Mouse (Mus musculus): ENCODE data around the gene Krtdap. TPM values are rescaled to one million over a fixed set of nuclear protein-coding genes. Genes with fewer than 3 reads are reported as not detected.

Gene Krtdap
- polyA plus RNA-seq, 1 experiment from 2014 or later, result 3,770 TPM

- H3K27me3 ChIP-seq, result no peaks in the 10 kb centered on the region
- no peaks in the 10 kb centered on the region; the same call in 1 of the 2 replicates for H3K4me1 ChIP-seq
- H3K4me2 ChIP-seq, result no peak overlapping the region
- no peak overlapping the region for H3K9ac ChIP-seq
- no peak overlapping the region for H3K4me3 ChIP-seq
- H3K36me3 ChIP-seq, result no peaks in the 10 kb centered on the region
- H3K9me3 ChIP-seq, result no peaks in the 10 kb centered on the region
- ATAC-seq (ENCODE audit: insufficient number of reproducible peaks, low FRiP score, low TSS enrichment, low read depth), result no peak
- H3K27ac ChIP-seq, result no peak overlapping the region
Measured at GRCm38 (mm10) chr7:30794921-30795320, 7.2 kb downstream of the Krtdap start.

- 44% methylated on average over 1 of the region's 1 CpGs for WGBS
- Histone ChIP-seq H3K4me3 (no peak overlapping the region), H3K36me3 (no peaks in the 10 kb centered on the region), H3K27me3 (no peaks in the 10 kb centered on the region), H3K4me1 (no peaks in the 10 kb centered on the region; the same call in 1 of the 2 replicates), H3K4me2 (no peak overlapping the region), H3K9me3 (no peaks in the 10 kb centered on the region), H3K27ac (no peak overlapping the region), H3K9ac (no peak overlapping the region)
- no peak for ATAC-seq (ENCODE audit: insufficient number of reproducible peaks, low FRiP score, low TSS enrichment, low read depth)
Measured at GRCm38 (mm10) chr7:30796790-30797189, 9.1 kb downstream of the Krtdap start.

- Histone ChIP-seq H3K27me3 (no peaks in the 10 kb centered on the region), H3K36me3 (no peaks in the 10 kb centered on the region), H3K9me3 (no peaks in the 10 kb centered on the region), H3K4me3 (no peak overlapping the region), H3K4me1 (no peaks in the 10 kb centered on the region), H3K4me2 (no peak overlapping the region), H3K9ac (no peak overlapping the region), H3K27ac (no peak overlapping the region)
- ATAC-seq (ENCODE audit: insufficient number of reproducible peaks, low FRiP score, low TSS enrichment, low read depth), result no peak
Measured at GRCm38 (mm10) chr7:30800653-30801052, 13.0 kb downstream of the Krtdap start.

DNA sequence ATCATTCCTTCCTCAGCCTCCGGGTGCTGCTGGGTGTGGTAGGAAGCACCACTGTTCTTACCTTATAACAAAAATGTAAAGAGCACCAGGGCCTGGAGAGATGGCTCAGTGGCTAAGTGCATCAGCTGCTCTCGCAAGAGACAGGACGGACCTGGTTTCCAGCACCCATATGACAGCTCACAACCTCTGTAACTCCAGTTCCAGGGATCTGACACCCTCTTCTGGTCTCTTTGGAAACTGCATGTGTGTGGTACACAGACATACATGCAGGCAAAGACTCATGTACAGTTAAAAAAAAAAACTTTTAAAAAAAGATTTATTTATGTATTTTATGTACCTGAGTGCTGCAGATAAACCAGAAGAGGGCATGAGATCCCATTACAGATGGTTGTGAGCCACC is 15.6 kb downstream of the Krtdap start:
- Histone ChIP-seq H3K27ac (no peak overlapping the region), H3K4me2 (no peak overlapping the region), H3K4me1 (no peaks in the 10 kb centered on the region), H3K27me3 (no peaks in the 10 kb centered on the region), H3K9ac (no peak overlapping the region), H3K36me3 (no peaks in the 10 kb centered on the region), H3K4me3 (no peak overlapping the region), H3K9me3 (no peaks in the 10 kb centered on the region)
- no peak for ATAC-seq (ENCODE audit: insufficient number of reproducible peaks, low FRiP score, low TSS enrichment, low read depth)
- WGBS, result 93% methylated on average over 3 of the region's 3 CpGs

DNA sequence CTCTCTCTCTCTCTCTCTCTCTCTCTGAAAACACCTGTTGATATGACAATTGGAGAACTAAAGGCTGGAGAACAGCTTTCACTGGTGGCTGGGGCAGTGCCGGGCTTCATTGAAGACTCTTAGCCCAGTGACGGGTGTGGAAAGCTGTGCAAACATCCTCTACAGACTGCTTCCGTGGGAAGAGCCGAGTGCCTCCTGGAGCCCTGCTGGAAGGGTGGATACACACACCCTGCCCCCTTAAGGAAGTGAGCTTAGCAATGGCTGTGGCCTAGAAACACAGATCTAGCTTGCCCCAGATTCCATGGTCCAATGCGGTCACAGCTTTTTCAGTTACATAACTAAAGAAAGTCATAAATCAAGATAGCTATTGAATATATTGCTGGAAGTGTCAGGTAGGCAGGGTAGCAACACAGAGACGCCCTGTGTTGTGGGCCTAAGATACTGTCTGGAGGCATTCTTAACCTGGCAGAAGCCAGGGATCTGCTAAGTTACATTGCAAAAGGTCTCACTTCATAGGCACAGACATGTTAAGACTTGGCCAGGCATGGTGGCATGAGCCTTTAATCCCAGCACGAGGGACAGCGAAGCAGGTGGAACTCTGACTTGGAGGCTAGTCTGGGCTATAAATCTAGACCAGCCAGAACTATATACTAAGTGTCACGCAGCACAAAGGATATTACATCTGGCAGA is 16.5 kb downstream of the Krtdap start:
- Histone ChIP-seq H3K9ac (no peak overlapping the region), H3K27me3 (no peaks in the 10 kb centered on the region), H3K4me2 (no peak overlapping the region), H3K36me3 (no peaks in the 10 kb centered on the region), H3K4me3 (no peak overlapping the region), H3K4me1 (no peaks in the 10 kb centered on the region), H3K9me3 (no peaks in the 10 kb centered on the region), H3K27ac (no peak overlapping the region)
- ATAC-seq (ENCODE audit: insufficient number of reproducible peaks, low FRiP score, low TSS enrichment, low read depth), result no peak
- 75% methylated on average over 9 of the region's 9 CpGs for WGBS

DNA sequence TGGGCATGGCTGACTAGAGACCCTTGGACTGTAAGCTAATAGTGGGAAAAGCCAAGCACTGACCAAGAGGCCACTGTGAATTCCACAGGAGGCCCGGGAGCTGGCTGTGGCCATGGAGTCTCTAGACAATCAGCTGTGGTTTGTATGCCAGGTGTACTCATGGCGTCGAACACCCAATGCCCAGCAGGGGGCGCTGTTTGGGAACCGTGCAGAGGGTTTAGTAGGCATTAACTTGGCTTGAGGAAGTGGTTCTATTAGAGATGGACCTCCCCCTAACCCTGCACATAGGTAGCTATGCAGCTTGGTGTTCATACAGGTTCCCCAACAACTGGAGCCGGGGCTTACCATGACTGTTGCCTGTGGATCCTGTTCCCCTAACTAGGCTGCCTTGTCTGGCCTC is 18.2 kb downstream of the Krtdap start:
- no peaks in the 10 kb centered on the region for H3K4me1 ChIP-seq
- H3K27me3 ChIP-seq, result no peaks in the 10 kb centered on the region
- H3K36me3 ChIP-seq, result no peaks in the 10 kb centered on the region
- no peak overlapping the region for H3K9ac ChIP-seq
- no peak overlapping the region for H3K4me3 ChIP-seq
- no peak for ATAC-seq (ENCODE audit: insufficient number of reproducible peaks, low FRiP score, low TSS enrichment, low read depth)
- no peaks in the 10 kb centered on the region for H3K9me3 ChIP-seq
- H3K27ac ChIP-seq, result no peak overlapping the region
- 51% methylated on average over 6 of the region's 6 CpGs for WGBS
- no peak overlapping the region for H3K4me2 ChIP-seq

GRCm38 (mm10) chr7:30810319-30810718 is 22.6 kb downstream of the Krtdap start:
- no peak overlapping the region for H3K4me3 ChIP-seq
- WGBS, result 57% methylated on average over 6 of the region's 6 CpGs
- H3K27ac ChIP-seq, result no peak overlapping the region
- H3K9me3 ChIP-seq, result no peaks in the 10 kb centered on the region
- ATAC-seq (ENCODE audit: insufficient number of reproducible peaks, low FRiP score, low TSS enrichment, low read depth), result no peak
- H3K27me3 ChIP-seq, result no peaks in the 10 kb centered on the region
- no peaks in the 10 kb centered on the region; the same call in 1 of the 2 replicates for H3K4me1 ChIP-seq
- no peaks in the 10 kb centered on the region for H3K36me3 ChIP-seq
- H3K9ac ChIP-seq, result no peak overlapping the region
- H3K4me2 ChIP-seq, result no peak overlapping the region

DNA sequence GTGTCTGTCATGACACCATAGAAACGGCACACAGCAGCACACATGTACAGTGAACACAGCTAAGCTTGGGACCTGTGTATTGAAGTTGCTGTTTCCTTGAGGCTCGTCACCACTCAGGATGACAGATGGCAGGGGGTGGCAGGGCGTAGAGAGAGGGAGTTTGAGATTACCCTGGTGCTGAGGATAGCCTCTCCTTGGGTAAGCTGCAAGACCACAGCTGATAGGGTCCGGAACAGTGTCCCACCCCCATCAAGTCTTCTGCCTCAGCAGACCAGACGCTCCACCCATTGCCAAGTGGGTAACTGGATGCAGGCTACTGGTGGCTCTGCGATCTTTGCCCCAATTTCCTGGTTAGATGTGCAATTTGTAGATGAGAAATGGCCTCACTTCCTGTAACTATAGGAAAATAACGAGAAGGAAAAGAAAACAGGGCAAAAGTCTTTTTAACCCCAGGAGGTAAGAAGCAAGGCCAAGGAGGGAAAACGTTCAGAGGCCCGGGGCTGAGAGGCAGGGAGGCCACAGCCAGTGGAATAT is 24.1 kb downstream of the Krtdap start:
- WGBS, result 47% methylated on average over 9 of the region's 9 CpGs
- Histone ChIP-seq H3K4me1 (no peaks in the 10 kb centered on the region; the same call in 1 of the 2 replicates), H3K9me3 (no peaks in the 10 kb centered on the region), H3K4me2 (no peak overlapping the region), H3K9ac (no peak overlapping the region), H3K27me3 (no peaks in the 10 kb centered on the region), H3K27ac (no peak overlapping the region; the same call in 1 of the 2 replicates), H3K36me3 (no peaks in the 10 kb centered on the region), H3K4me3 (no peak overlapping the region)
- ATAC-seq (ENCODE audit: insufficient number of reproducible peaks, low FRiP score, low TSS enrichment, low read depth), result no peak

- Histone ChIP-seq H3K27me3 (no peaks in the 10 kb centered on the region), H3K9ac (no peak overlapping the region), H3K27ac (no peak overlapping the region; the same call in 1 of the 2 replicates), H3K4me2 (no peak overlapping the region), H3K36me3 (no peaks in the 10 kb centered on the region), H3K4me1 (no peaks in the 10 kb centered on the region; the same call in 1 of the 2 replicates), H3K4me3 (no peak overlapping the region), H3K9me3 (no peaks in the 10 kb centered on the region)
- ATAC-seq (ENCODE audit: insufficient number of reproducible peaks, low FRiP score, low TSS enrichment, low read depth), result no peak
- 61% methylated on average over 6 of the region's 6 CpGs for WGBS
Measured at GRCm38 (mm10) chr7:30812291-30812807, 24.7 kb downstream of the Krtdap start.

DNA sequence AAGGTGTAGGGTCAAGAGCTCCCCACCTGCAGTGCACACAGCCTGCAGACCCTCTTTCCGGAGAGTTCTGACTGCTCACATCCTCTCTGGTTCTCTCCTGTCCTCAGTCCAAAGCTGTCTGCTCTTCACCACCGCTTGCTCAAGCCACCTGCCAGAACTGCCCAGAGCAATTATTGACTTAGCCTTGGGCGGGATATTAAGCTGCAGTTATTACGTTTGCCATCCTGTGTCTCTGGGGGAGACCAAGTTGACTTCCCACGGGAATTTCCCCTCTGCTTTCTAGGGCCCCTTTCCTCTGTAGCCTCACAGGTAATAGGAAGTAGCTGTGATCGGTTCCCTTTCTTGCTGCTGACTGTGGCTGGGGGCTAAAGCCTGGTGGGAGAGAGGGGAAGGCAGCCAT is 32.4 kb downstream of the Krtdap start:
- Histone ChIP-seq H3K4me2 (no peak overlapping the region), H3K27me3 (no peaks in the 10 kb centered on the region), H3K4me1 (0 out of 2 replicates have a peak, but pooled peaks cover 4% of the 10 kb centered on the region), H3K36me3 (no peaks in the 10 kb centered on the region), H3K9me3 (no peaks in the 10 kb centered on the region), H3K27ac (no peak overlapping the region), H3K4me3 (no peak overlapping the region), H3K9ac (no peak overlapping the region)
- WGBS, result 52% methylated on average over 6 of the region's 6 CpGs
- no peak for ATAC-seq (ENCODE audit: insufficient number of reproducible peaks, low FRiP score, low TSS enrichment, low read depth)

GRCm38 (mm10) chr7:30820854-30821445 is 33.3 kb downstream of the Krtdap start:
- no peak overlapping the region for H3K27ac ChIP-seq
- H3K27me3 ChIP-seq, result no peaks in the 10 kb centered on the region
- H3K9ac ChIP-seq, result no peak overlapping the region
- no peak overlapping the region for H3K4me2 ChIP-seq
- no peak overlapping the region for H3K4me3 ChIP-seq
- WGBS, result 52% methylated on average over 7 of the region's 7 CpGs
- 0 out of 2 replicates have a peak, but pooled peaks cover 4% of the 10 kb centered on the region for H3K4me1 ChIP-seq
- H3K9me3 ChIP-seq, result no peaks in the 10 kb centered on the region
- ATAC-seq (ENCODE audit: insufficient number of reproducible peaks, low FRiP score, low TSS enrichment, low read depth), result no peak
- no peaks in the 10 kb centered on the region for H3K36me3 ChIP-seq

- 0 out of 2 replicates have a peak, but pooled peaks cover 4% of the 10 kb centered on the region for H3K4me1 ChIP-seq
- H3K27ac ChIP-seq, result no peak overlapping the region
- no peaks in the 10 kb centered on the region for H3K27me3 ChIP-seq
- 74% methylated on average over 5 of the region's 5 CpGs for WGBS
- ATAC-seq (ENCODE audit: insufficient number of reproducible peaks, low FRiP score, low TSS enrichment, low read depth), result no peak
- no peak overlapping the region for H3K4me3 ChIP-seq
- no peaks in the 10 kb centered on the region for H3K36me3 ChIP-seq
- H3K9me3 ChIP-seq, result no peaks in the 10 kb centered on the region
- no peak overlapping the region for H3K9ac ChIP-seq
- H3K4me2 ChIP-seq, result no peak overlapping the region
Measured at GRCm38 (mm10) chr7:30821532-30821931, 33.8 kb downstream of the Krtdap start.

Data from limb, embryonic 15.5 days (tissue).